Mouse (Mus musculus) liver, embryonic 14.5 days (tissue): ENCODE data around the gene Gm9603. TPM values are rescaled to one million over a fixed set of nuclear protein-coding genes. Genes with fewer than 3 reads are reported as not detected.
"Not testable (repeated sequence)": the region's sequence is repeated elsewhere in the genome, so short reads cannot be mapped to it uniquely, and the experiment has no call there.

Experiments
- ATAC-seq: fragments of 200-750 bp; cut with Nextera tagmentation; 2 replicates; pipeline ENCODE4 v1.8.0; 2017; ENCODE audit warnings: moderate number of reproducible peaks, mild to moderate bottlenecking, moderate library complexity; ENCODE audit not compliant: insufficient read depth
- DNase-seq, 3 experiments: peaks; one replicate each; pipeline ENCODE4 v3.0.0-alpha.2; 2012 to 2013; ENCODE audit warnings: low read depth in 3 of 3, low spot score in 3 of 3
- H3K27ac ChIP-seq: fragments of 300-500 bp; sonication (generic); 2 replicates; pipeline ENCODE4 v1.5.1; 2014; ENCODE audit warnings: moderate library complexity, mild to moderate bottlenecking, control low read depth, inconsistent platforms
- H3K27me3 ChIP-seq: fragments of 300-500 bp; sonication (generic); 2 replicates; pipeline ENCODE4 v1.6.1; 2014; ENCODE audit warnings: mild to moderate bottlenecking, low read length, moderate library complexity; ENCODE audit not compliant: control insufficient read depth, insufficient read depth
- H3K36me3 ChIP-seq: fragments of 300-500 bp; sonication (generic); replicated peaks from 2 replicates; pipeline ENCODE4 v1.6.1; 2014; ENCODE audit warnings: low read depth; ENCODE audit not compliant: control insufficient read depth, insufficient read depth
- H3K4me1 ChIP-seq, 2 experiments: fragments of 200-500 bp in 1 of 2; fragments of 300-500 bp in 1 of 2; sonication (generic) in 1 of 2; replicated peaks; 2 replicates each; pipeline ENCODE4 v1.6.1; 2012 to 2014; ENCODE audit warnings: antibody characterized with exemption in 1 of 2, inconsistent platforms in 1 of 2, low read length in 1 of 2; ENCODE audit not compliant: control insufficient read depth in 2 of 2, insufficient read depth in 2 of 2
- H3K4me2 ChIP-seq: fragments of 300-500 bp; sonication (generic); 2 replicates; pipeline ENCODE4 v1.6.1; 2014; ENCODE audit warnings: low read depth, mild to moderate bottlenecking, control low read depth, moderate library complexity
- H3K4me3 ChIP-seq, 2 experiments: fragments of 200-500 bp in 1 of 2; fragments of 300-500 bp in 1 of 2; sonication (generic) in 1 of 2; 2 replicates each; pipeline ENCODE4 v1.5.1; 2012 to 2014; ENCODE audit warnings: low read depth in 2 of 2, low read length in 2 of 2, mild to moderate bottlenecking in 2 of 2, control low read depth in 1 of 2, inconsistent platforms in 1 of 2, moderate library complexity in 1 of 2; ENCODE audit not compliant: insufficient read depth in 1 of 2
- H3K9ac ChIP-seq: fragments of 300-500 bp; sonication (generic); replicated peaks from 2 replicates; pipeline ENCODE4 v1.6.1; 2014; ENCODE audit warnings: mild to moderate bottlenecking, control low read depth, moderate library complexity
- H3K9me3 ChIP-seq: fragments of 300-500 bp; sonication (generic); 2 replicates; pipeline ENCODE4 v1.6.1; 2016; ENCODE audit warnings: low read length, mixed read lengths; ENCODE audit not compliant: control insufficient read depth
- WGBS: fragments of 180-500 bp; shearing (Covaris S2); extraction: QIAGEN DNeasy Blood & Tissue Kit; methylation state at CpG from one replicate; pipeline ENCODE4 v1.1.7; 2014; ENCODE audit not compliant: insufficient replicate concordance; 5-methylcytosine and 5-hydroxymethylcytosine counted together
- polyA plus RNA-seq, 2 experiments: library from polyadenylated mRNA; depleted of rRNA in 1 of 2; stranded (reverse) in 1 of 2; unstranded in 1 of 2; fragments of >200 nt; fragmentation: Nextera tagmentation in 1 of 2; extraction: Ambion mirVana in 1 of 2; gene quantifications; 2 replicates each; pipeline versions ENCODE4 v1.2.1 to v1.2.3; 2012 to 2014

Gene Gm9603
- not detected in 2 replicates for polyA plus RNA-seq (2012; rRNA removed)
- polyA plus RNA-seq (2014; fragmentation: Nextera tagmentation; extraction: Ambion mirVana), result not detected in 2 replicates

DNA sequence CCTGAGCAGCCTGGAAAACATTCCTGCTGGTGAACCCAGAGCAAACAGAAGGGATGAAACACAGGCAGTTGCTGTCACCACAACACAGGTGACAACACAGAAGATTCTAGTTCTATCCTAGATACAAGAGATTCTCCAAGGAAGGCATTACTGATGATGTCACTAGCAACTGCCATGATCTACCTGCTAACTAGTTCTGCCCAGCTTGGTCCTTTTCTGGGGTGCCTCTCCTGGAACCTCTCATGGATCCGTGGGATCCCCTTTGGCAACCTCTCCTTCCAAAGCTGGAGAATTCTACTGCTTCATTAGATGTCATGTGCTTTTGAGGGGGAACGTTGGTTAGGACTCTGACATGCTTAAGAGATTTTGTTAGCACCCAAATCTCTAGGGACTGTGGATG lies at the start of gene Gm9603:
TSS of gene Gm9603 (minus strand) at position 101 of the 400 bp plus-strand sequence.
- not testable (repeated sequence) for H3K27me3 ChIP-seq, DNase-seq, H3K36me3 ChIP-seq, H3K4me1 ChIP-seq, ATAC-seq, H3K9me3 ChIP-seq, H3K9ac ChIP-seq, H3K27ac ChIP-seq, H3K4me3 ChIP-seq, H3K4me2 ChIP-seq
- no CpG with 5 or more reads among the region's 2 CpGs for WGBS

- H3K27me3 ChIP-seq, H3K36me3 ChIP-seq, H3K9me3 ChIP-seq, ATAC-seq, H3K4me2 ChIP-seq, H3K9ac ChIP-seq, H3K27ac ChIP-seq, H3K4me1 ChIP-seq, H3K4me3 ChIP-seq, DNase-seq: not testable (repeated sequence)
- WGBS, result no CpG with 5 or more reads among the region's 1 CpGs
Observed at GRCm38 (mm10) chr14:5632928-5633327, 54.3 kb downstream of the Gm9603 start, which contains the start of gene Gm8265. TSS of gene Gm8265 (minus strand) at chr14:5633028.

Other genes with a start within 250 kb of the Gm9603 start
- 0.03 and 0.06 TPM in 2 replicates for gene Gm3194, start 232.0 kb downstream of the Gm9603 start, polyA plus RNA-seq (2012; rRNA removed)
- gene Gm3194, start 232.0 kb downstream of the Gm9603 start, polyA plus RNA-seq (2014; fragmentation: Nextera tagmentation; extraction: Ambion mirVana), result not detected in 2 replicates
- gene Gm8246, start 209.6 kb downstream of the Gm9603 start, polyA plus RNA-seq (2012; rRNA removed), result not detected in 2 replicates
- not detected in 2 replicates for gene Gm8246, start 209.6 kb downstream of the Gm9603 start, polyA plus RNA-seq (2014; fragmentation: Nextera tagmentation; extraction: Ambion mirVana)
- gene Gm3187, start 203.2 kb downstream of the Gm9603 start, polyA plus RNA-seq (2012; rRNA removed), result not detected in 2 replicates
- not detected in 2 replicates for gene Gm3187, start 203.2 kb downstream of the Gm9603 start, polyA plus RNA-seq (2014; fragmentation: Nextera tagmentation; extraction: Ambion mirVana)
- 0.04 TPM in 1 of 2 replicates, not detected in the other for gene Gm3488, start 185.8 kb downstream of the Gm9603 start, polyA plus RNA-seq (2012; rRNA removed)
- gene Gm3488, start 185.8 kb downstream of the Gm9603 start, polyA plus RNA-seq (2014; fragmentation: Nextera tagmentation; extraction: Ambion mirVana), result 0.06 and 0.10 TPM in 2 replicates
- not detected in 2 replicates for gene Gm3532, start 149.0 kb downstream of the Gm9603 start, polyA plus RNA-seq (2012; rRNA removed)
- gene Gm3532, start 149.0 kb downstream of the Gm9603 start, polyA plus RNA-seq (2014; fragmentation: Nextera tagmentation; extraction: Ambion mirVana), result not detected in 2 replicates
- gene Gm8265, start 54.4 kb downstream of the Gm9603 start, polyA plus RNA-seq (2012; rRNA removed), result not detected in 2 replicates
- not detected in 2 replicates for gene Gm8265, start 54.4 kb downstream of the Gm9603 start, polyA plus RNA-seq (2014; fragmentation: Nextera tagmentation; extraction: Ambion mirVana)
- gene Gm3373, start 54.1 kb upstream of the Gm9603 start, polyA plus RNA-seq (2012; rRNA removed), result not detected in 2 replicates
- not detected in 2 replicates for gene Gm3373, start 54.1 kb upstream of the Gm9603 start, polyA plus RNA-seq (2014; fragmentation: Nextera tagmentation; extraction: Ambion mirVana)
- 0.03 and 0.06 TPM in 2 replicates for gene Gm3383, start 120.5 kb upstream of the Gm9603 start, polyA plus RNA-seq (2012; rRNA removed)
- gene Gm3383, start 120.5 kb upstream of the Gm9603 start, polyA plus RNA-seq (2014; fragmentation: Nextera tagmentation; extraction: Ambion mirVana), result not detected in 2 replicates
- gene Gm3424, start 142.9 kb upstream of the Gm9603 start, polyA plus RNA-seq (2012; rRNA removed), result not detected in 2 replicates
- gene Gm3424, start 142.9 kb upstream of the Gm9603 start, polyA plus RNA-seq (2014; fragmentation: Nextera tagmentation; extraction: Ambion mirVana), result not detected in 2 replicates
- not detected in 2 replicates for gene Gm8237, start 192.9 kb upstream of the Gm9603 start, polyA plus RNA-seq (2012; rRNA removed)
- 0.06 TPM in 1 of 2 replicates, not detected in the other for gene Gm8237, start 192.9 kb upstream of the Gm9603 start, polyA plus RNA-seq (2014; fragmentation: Nextera tagmentation; extraction: Ambion mirVana)